Mouse (Mus musculus): Measurements from ENCODE around the gene Bace2. TPM values are rescaled to one million over a fixed set of nuclear protein-coding genes. Genes with fewer than 3 reads are reported as not detected.

The Bace2 gene
- total RNA-seq, 2 experiments from 2014 or later = 16.3 to 20.8 TPM

- intact Hi-C loops (cut with DNase I) = loop anchor here (5.0 kb wide), 1 partner anchor 41 kb away; the partner anchor contains the start of gene Bace2
- no peak for DNase-seq
Measured at GRCm38 (mm10) chr16:97397945-97398531, 41.5 kb downstream of the Bace2 start.

GRCm38 (mm10) chr16:97399991-97400390 lies 43.4 kb downstream of the Bace2 start:
- intact Hi-C loops (cut with DNase I) = loop anchor here (5.0 kb wide), 1 partner anchor 43 kb away; the partner anchor contains the start of gene Bace2
- DNase-seq = no peak

- intact Hi-C loops (cut with DNase I) = no loop called here
Measured at GRCm38 (mm10) chr16:97401741-97402140, 45.2 kb downstream of the Bace2 start.

GRCm38 (mm10) chr16:97402213-97402785 lies 45.8 kb downstream of the Bace2 start:
- no peak for DNase-seq
- intact Hi-C loops (cut with DNase I) = no loop called here

More at GRCm38 (mm10) chr16:97401741-97402140, 45.2 kb downstream of the Bace2 start:
- no peak for DNase-seq

DNA sequence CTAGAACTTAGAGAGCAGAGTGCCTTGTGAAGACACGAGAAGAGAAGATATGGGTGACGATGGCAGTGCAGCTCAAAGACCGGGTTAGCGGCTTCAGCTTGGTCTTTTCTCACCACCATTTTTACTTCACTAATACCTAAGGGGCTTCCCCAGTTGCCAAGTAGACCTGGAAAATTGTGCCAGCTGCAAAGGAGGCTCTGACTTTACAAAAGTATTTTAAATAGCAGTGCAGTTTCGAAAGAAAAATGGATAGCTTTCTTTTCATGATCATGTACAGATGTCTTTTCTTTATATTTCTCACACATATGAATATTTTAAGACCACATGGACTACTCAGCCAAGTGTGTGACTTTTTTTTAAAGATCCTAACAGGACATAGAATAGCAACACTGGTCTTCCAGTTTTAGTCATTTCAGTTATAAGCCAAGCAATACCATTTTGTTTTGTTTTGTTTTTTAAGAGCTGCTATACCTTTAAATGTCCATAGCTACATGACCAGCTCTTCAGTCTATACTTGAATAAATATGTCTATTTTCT lies 49.0 kb downstream of the Bace2 start:
- DNase-seq = no peak
- intact Hi-C loops (cut with DNase I) = no loop called here

DNA sequence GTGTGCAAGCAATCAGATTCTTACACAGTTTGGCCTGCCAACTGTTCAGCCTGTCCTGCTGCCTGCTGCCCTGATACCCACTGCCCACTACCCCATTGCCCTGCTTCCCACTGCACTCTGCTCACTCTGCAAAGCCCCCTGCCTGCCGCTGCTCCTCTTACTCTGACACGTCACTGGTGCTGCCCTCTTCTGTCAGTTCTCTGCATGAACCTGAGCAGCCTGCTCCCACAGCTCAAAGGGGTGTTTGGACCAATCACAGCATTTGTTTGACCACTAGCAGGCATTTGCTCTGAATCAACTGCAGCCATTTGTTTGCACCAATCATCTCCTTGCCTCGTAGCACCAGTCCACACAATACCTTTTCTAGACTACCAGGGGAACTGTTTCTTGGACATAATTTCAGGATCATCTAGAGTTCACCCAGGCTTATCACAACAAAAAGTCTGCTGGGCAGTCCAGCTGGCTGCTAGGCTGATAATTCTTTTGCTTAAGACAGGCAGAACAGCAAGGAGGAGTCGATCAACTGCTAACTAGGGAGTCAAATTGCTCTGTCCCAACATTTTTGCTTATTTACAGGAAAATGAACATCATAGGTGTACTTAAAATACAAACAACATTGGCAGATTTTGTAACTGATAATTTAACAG lies 61.5 kb downstream of the Bace2 start:
- intact Hi-C loops (cut with DNase I) = loop anchor here (1.0 to 2.0 kb wide), 2 partner anchors 61 to 105 kb away; partner anchors contain the start of gene Bace2

DNA sequence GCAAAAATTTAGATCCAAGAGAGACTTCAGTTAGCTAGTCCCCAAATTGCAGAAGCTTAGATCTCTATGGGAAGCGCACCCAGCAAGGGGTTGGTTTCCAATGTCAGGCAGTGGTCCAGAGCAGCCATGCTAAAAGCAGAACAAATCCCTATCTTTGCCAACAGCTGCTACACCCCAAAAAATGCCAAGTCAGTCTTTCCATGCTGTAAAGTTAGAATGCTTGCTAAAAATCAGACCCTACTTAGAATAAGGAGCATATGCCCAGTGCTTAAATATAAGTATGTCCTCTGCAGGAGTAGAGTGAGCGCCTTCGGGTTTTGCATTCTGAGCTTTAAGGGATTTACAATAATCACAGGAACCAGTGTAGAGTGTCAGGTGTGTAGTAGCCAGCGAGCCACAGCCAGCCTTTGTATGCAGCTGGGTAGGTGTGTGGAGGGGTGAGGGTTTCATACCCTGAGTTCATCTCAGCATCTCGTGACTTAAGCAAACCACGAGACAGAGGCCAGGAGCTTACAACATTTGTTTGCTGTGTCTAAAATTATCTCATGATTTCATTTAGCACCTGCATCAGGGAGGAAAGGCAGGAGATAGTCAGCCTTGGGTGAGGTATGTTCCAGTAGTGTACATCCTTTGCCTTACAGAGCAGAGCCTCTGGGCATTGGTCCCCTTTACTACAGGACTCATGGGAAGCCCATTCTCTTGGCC lies 62.4 kb downstream of the Bace2 start:
- intact Hi-C loops (cut with DNase I) = loop anchor here (1.0 kb wide), 1 partner anchor 106 kb away; no protein-coding TSS in a partner anchor
- DNase-seq = no peak

More for the DNA sequence above, 61.5 kb downstream of the Bace2 start:
- DNase-seq = peak; percentile 42 to 48

DNA sequence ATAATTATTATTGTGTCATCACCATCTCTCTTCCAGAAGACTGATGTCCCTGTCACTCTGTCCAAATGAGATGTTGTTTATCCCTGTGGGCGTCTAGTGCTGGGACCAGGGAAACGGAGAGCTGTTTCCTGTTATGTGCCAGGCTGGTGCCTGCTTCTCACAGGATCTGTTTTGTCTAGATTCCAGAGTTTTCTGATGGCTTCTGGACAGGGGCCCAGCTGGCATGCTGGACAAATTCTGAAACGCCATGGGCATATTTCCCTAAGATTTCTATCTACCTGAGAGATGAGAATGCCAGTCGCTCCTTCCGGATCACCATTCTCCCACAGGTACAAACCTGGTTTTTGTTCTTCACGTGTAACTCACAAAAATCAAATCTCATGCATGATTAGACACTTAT lies 65.1 kb downstream of the Bace2 start:
- intact Hi-C loops (cut with DNase I) = loop anchor here (1.0 kb wide), 1 partner anchor 9 kb away; no protein-coding TSS in a partner anchor
- DNase-seq = no peak

- no peak for DNase-seq
- intact Hi-C loops (cut with DNase I) = no loop called here
Measured at GRCm38 (mm10) chr16:97423627-97424026, 67.1 kb downstream of the Bace2 start.

DNA sequence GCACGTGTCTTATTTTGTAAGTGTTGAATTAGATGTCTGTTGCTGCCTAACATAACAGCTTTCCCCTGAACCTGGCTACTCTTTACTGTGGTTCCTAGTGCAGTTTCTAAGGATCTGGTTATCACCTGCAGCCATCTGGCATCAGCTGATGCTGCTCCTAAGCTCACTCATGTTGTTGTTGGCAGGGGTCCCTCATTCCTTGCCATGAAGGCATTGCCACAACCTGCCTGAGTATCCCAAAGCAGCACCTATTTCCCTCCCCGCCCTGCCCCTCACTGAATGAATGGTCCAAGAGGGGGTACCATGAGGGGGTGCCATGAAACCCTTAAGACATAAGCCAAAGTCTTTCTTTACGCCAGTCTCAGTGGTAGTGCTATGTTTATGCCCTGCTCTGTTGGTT lies 71.5 kb downstream of the Bace2 start:
- no peak for DNase-seq
- intact Hi-C loops (cut with DNase I) = no loop called here

DNA sequence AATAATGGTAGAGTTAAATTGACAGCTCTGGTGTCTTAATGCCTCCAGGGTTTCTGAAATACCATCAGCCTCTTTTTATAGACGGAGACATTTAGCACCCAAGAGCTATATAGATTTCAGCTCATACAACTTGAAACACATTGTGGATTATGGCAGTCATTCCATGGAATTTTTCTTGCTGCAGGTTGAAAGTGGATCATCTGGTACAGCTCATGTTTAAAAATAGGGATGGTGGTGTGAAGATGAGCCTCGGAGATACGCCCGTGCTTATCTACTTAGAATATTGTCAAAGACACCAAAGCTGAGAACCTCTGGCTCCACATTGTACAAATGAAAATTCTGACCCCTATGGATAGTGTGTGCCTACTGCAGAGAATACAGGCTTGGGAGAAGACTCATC lies 73.5 kb downstream of the Bace2 start:
- DNase-seq = no peak
- intact Hi-C loops (cut with DNase I) = no loop called here

DNA sequence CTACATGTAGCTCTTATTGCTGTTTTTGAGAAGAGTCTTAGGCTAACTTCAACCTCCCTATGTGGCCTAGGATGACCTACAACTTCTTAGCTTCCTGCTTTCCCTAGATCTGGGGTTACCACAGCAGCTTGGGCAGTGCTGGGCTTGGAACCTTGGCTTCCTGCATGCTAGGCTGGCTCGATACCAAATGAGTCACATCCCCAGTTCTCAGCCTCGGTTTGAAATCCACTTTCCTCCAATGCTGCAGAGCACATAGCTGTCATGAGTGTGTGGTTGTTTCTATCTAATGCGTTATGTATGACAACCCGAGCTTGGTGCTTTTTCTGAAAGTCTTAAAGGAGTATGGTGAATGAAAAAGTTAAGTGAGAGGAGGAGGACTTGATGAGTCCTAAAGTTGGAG lies 74.8 kb downstream of the Bace2 start:
- peak; percentile 58 for DNase-seq
- intact Hi-C loops (cut with DNase I) = no loop called here

DNA sequence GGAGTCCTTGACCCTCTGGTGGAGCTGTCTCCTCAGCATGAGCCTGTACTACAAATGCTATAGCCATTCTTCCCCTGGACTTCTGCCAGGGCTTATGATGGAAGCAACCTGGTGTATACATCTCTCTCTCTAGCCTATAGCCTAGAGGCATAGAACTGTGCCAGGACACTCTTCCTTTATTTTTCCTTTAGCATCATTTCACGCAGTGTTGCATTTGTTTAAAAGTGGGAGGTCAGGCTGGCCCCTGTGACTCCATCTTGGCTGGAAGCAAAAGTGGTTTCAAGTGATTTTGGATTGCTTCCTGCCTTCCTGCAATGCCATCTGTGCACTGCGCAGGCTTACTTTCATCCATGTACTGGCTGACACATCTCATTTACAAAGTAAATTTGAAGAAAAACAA lies 77.7 kb downstream of the Bace2 start:
- DNase-seq = no peak
- intact Hi-C loops (cut with DNase I) = no loop called here

GRCm38 (mm10) chr16:97437448-97438056 lies 81.0 kb downstream of the Bace2 start:
- no peak for DNase-seq
- intact Hi-C loops (cut with DNase I) = no loop called here

DNA sequence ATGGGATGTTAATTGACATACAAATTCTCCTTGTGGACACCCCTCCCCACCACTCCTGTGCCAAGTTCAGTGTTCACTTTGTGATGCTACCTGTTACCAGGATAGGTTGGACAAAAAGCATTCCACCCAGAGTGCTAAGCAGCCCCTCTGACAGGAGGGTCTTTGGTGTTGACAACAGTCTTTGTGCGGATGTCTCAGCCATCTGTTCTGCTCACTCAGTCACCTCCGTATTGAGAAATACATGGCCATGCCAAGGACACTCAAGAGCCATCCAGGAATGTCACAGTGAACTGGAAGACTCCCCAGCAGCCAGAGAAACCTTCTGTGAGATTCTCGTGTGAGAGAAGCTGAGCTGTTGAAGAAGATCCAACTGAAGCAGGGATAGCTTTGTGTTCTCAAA lies 81.6 kb downstream of the Bace2 start:
- intact Hi-C loops (cut with DNase I) = no loop called here
- DNase-seq = no peak

DNA sequence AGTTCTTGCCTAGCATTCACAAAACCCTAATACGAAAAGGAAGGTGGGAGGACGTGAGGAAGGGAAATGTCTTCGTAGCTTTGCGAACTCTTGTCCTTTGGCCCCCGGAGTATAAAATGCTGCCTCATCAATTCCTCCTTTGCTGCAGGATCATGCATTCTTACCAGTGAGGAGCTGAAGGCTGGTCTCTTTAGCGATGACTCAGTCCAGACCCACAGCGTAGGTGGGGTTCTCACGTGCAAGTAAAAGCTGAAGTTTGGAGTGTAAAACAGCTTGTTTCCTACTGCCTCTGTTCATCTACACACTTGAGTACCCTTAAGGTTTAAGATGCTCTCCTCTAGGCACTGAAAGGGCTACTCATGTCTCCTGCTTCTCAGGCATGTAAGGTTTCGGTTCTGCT lies 85.4 kb downstream of the Bace2 start:
- no peak for DNase-seq
- intact Hi-C loops (cut with DNase I) = loop anchor here (2.0 to 5.0 kb wide), 2 partner anchors 129 to 335 kb away; no protein-coding TSS in a partner anchor

GRCm38 (mm10) chr16:97443670-97444263 lies 87.2 kb downstream of the Bace2 start:
- peak; percentile 40 to 47 for DNase-seq
- intact Hi-C loops (cut with DNase I) = loop anchor here (2.0 to 5.0 kb wide), 4 partner anchors 125 to 334 kb away; no protein-coding TSS in a partner anchor

DNA sequence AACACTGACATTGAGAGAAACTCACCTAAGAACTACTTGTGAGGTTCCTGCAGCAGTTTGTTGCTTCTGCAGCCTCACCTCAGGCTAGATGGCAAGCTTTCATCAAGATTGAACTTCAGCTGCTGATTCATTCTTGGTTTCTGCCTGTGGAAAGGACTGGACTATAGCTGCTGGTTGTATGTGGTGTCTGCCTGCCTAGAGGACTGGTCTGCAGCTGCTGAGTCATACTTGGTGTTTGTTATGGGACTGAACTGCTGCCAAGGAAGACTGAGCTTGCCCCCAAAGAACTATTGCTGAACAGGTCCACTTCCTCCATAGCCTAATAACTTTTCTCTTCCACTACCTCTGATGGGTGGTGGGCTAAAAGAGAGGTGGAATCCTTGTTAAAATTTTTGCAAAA lies 90.8 kb downstream of the Bace2 start:
- DNase-seq = no peak
- intact Hi-C loops (cut with DNase I) = no loop called here

DNA sequence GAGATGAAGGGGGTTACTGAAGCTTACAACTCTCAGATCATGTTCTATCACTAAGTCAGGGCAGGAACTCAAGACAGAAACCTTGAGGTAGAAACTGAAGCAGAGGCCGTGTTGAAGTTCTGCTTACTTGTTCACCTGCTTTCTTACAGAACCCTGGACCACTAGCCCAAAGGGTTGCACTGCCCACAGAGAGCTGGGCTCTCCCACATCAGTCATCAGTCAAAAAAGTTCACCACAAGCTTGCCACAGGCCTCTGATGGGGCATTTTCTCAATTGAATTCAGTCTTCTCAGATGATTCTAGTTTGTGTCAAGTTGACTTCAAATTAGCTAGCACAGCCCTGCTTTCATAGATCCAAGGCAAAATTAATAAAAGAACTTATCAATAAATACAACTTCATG lies 103.3 kb downstream of the Bace2 start:
- DNase-seq = no peak

DNA sequence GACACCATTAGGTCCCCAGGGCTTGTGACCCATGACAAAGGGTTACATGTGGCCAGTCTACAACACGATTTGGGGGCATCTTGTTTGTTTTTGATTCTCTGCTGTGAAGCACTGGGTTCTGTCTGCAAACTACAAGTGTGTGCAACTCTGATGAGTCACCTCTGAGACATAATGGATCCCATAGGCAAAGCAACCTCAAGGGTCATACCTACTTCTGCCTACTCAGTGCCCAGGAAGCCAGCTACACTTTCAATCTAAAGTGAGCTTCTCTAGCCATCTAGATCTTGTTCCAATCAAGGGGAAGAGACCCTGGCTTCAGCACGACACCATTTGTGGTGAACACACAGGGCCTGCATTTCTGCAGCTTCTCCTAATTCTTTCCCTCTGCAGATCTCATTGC lies 104.7 kb downstream of the Bace2 start:
- intact Hi-C loops (cut with DNase I) = loop anchor here (5.0 kb wide), 1 partner anchor 76 kb away; no protein-coding TSS in a partner anchor
- DNase-seq = no peak

More for the DNA sequence above, 103.3 kb downstream of the Bace2 start:
- intact Hi-C loops (cut with DNase I) = loop anchor here (5.0 kb wide), 1 partner anchor 77 kb away; no protein-coding TSS in a partner anchor

Data from heart, postnatal 36 days (tissue).